ENCODE assay signal across 27 mouse cellular contexts in genomic region chr3:37904188-37904587, GRCm38 (mm10).
"Had no signal": no experiment of that assay in that cellular context is flagged by ENCODE, and none has a peak within 500 bp of the region (broad histone marks: within the 10 kb centered on the region; RNA-seq: fewer than 3 reads in every experiment).

No protein-coding gene starts in this region.

- H3K4me2 ChIP-seq: limb, embryonic 12.5 days; limb, embryonic 13.5 days; limb, embryonic 15.5 days; liver, embryonic 11.5 days; liver, embryonic 12.5 days; liver, embryonic 13.5 days; liver, embryonic 15.5 days; lung, embryonic 14.5 days; lung, embryonic 15.5 days; midbrain, embryonic 12.5 days; midbrain, embryonic 15.5 days; neural tube, embryonic 12.5 days; neural tube, embryonic 13.5 days had no signal

- H3K27me3 ChIP-seq: limb, embryonic 12.5 days; limb, embryonic 13.5 days; limb, embryonic 15.5 days; liver, embryonic 12.5 days; liver, embryonic 13.5 days; liver, embryonic 15.5 days; lung, embryonic 15.5 days; midbrain, embryonic 15.5 days had no signal

- H3K9ac ChIP-seq: limb, embryonic 12.5 days; limb, embryonic 13.5 days; limb, embryonic 15.5 days; liver, embryonic 12.5 days; liver, embryonic 13.5 days; liver, embryonic 14.5 days; liver, embryonic 15.5 days; liver, postnatal 0 days; lung, embryonic 14.5 days; lung, embryonic 15.5 days; midbrain, embryonic 12.5 days; midbrain, embryonic 15.5 days; neural tube, embryonic 12.5 days; neural tube, embryonic 13.5 days had no signal

- H3K27ac ChIP-seq: limb, embryonic 12.5 days; limb, embryonic 13.5 days; limb, embryonic 15.5 days; liver, embryonic 12.5 days; liver, embryonic 13.5 days; liver, embryonic 14.5 days; liver, embryonic 15.5 days; lung, embryonic 15.5 days; macrophage; midbrain, embryonic 10.5 days; midbrain, embryonic 12.5 days; midbrain, embryonic 15.5 days; neural tube, embryonic 12.5 days; neural tube, embryonic 13.5 days had no signal

- DNase-seq: left cerebral cortex, postnatal 4 days; liver; liver, embryonic 13.5 days; lung, adult 2 months; lung, embryonic 14.5 days; lung, postnatal 4 days; midbrain, embryonic 14.5 days had no signal

- ATAC-seq: liver, embryonic 12.5 days; lung, postnatal 0 days; midbrain, embryonic 15.5 days; midbrain, embryonic 16.5 days had no signal

- H3K4me1 ChIP-seq: midbrain, embryonic 12.5 days; midbrain, embryonic 15.5 days had no signal

- H3K9me3 ChIP-seq: limb, embryonic 10.5 days; limb, embryonic 12.5 days; limb, embryonic 13.5 days; limb, embryonic 15.5 days; liver, embryonic 12.5 days; liver, embryonic 13.5 days; liver, embryonic 15.5 days; lung, embryonic 15.5 days; midbrain, embryonic 10.5 days; midbrain, embryonic 12.5 days; midbrain, embryonic 15.5 days; neural tube, embryonic 12.5 days; neural tube, embryonic 13.5 days had no signal

- H3K36me3 ChIP-seq: limb, embryonic 10.5 days; limb, embryonic 12.5 days; limb, embryonic 13.5 days; limb, embryonic 15.5 days; liver, embryonic 12.5 days; liver, embryonic 13.5 days; liver, embryonic 15.5 days; lung, embryonic 15.5 days; midbrain, embryonic 10.5 days; midbrain, embryonic 12.5 days; midbrain, embryonic 15.5 days; neural tube, embryonic 12.5 days; neural tube, embryonic 13.5 days had no signal

- H3K4me3 ChIP-seq: limb, embryonic 10.5 days; limb, embryonic 12.5 days; limb, embryonic 13.5 days; limb, embryonic 15.5 days; liver, embryonic 12.5 days; liver, embryonic 13.5 days; liver, embryonic 15.5 days; lung, embryonic 15.5 days; megakaryocyte, embryonic 14.5 days; midbrain, embryonic 10.5 days; midbrain, embryonic 12.5 days; midbrain, embryonic 15.5 days; myocyte; neural tube, embryonic 12.5 days; neural tube, embryonic 13.5 days had no signal
